8 mouse cellular contexts compared by ENCODE assay signal in the genomic region with DNA sequence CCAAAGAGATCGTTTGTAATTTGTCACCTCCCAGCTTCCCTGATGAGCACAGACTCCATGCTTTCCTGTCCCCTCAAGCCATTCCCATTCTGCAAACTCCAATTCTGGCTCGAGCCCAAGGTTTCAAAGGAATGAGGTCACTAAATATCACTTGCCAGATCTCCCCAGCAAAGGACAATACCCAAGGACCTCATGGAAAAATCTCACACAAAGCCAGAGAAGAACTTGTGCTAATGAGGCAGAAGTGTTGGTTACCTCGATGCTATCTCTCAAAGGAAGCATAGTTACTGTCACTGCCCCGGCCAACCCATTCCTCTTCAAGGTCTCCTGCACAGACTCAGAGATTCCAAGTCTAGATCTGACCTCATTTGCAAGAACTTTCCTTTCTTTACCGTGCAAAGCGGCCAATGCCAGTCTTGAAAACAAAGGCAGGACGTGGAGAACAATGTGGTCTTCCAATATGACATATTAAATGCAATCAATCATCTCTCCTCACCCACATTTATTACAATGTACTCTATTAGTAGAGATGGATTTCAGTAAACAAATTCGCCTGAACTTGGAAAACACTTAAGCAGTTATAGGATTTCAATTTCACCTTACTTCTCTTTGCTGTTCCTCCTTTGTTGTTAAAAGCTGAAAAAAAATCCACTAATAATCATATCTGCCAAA. TPM values are rescaled to one million over a fixed set of nuclear protein-coding genes. Genes with fewer than 3 reads are reported as not detected.
A peak's percentile ranks its signal among the peaks of the same experiment; 100 is the strongest.
DNase-seq lines count a peak whose midpoint lies in the region; ATAC-seq lines count a peak whose summit lies in the region.
"Had no signal": no experiment of that assay in that cellular context is flagged by ENCODE, and none has a peak within 500 bp of the region (broad histone marks: within the 10 kb centered on the region; RNA-seq: fewer than 3 reads in every experiment).

No protein-coding gene starts in this region.

- H3K4me1 ChIP-seq in limb, embryonic 13.5 days: peaks cover 4% of the 10 kb centered on the region
- no peaks in the 10 kb centered on the region for H3K4me1 ChIP-seq in limb, embryonic 10.5 days
- H3K4me1 ChIP-seq in forebrain, embryonic 12.5 days: peaks cover 3% of the 10 kb centered on the region; the same call in 1 of the 2 replicates
- no peaks in the 10 kb centered on the region for H3K4me1 ChIP-seq in kidney, embryonic 16.5 days (ENCODE audit: insufficient read depth, low read length)
- H3K4me1 ChIP-seq: limb, embryonic 15.5 days had no signal

- H3K36me3 ChIP-seq in limb, embryonic 13.5 days: no peaks in the 10 kb centered on the region
- no peaks in the 10 kb centered on the region for H3K36me3 ChIP-seq in limb, embryonic 10.5 days
- H3K36me3 ChIP-seq in forebrain, embryonic 12.5 days (replicated peaks): no peaks in the 10 kb centered on the region
- H3K36me3 ChIP-seq in kidney, embryonic 16.5 days (ENCODE audit: insufficient read depth, low read length): no peaks in the 10 kb centered on the region
- H3K36me3 ChIP-seq: limb, embryonic 15.5 days had no signal

- H3K4me3 ChIP-seq in limb, embryonic 13.5 days: no peak overlapping the region
- no peak overlapping the region for H3K4me3 ChIP-seq in limb, embryonic 10.5 days
- no peak overlapping the region for H3K4me3 ChIP-seq in forebrain, embryonic 12.5 days (replicated peaks)
- no peak overlapping the region for H3K4me3 ChIP-seq in kidney, embryonic 16.5 days (ENCODE audit: low read length)
- H3K4me3 ChIP-seq: limb, embryonic 15.5 days had no signal

- no peak overlapping the region for H3K9ac ChIP-seq in limb, embryonic 13.5 days
- no peak overlapping the region for H3K9ac ChIP-seq in forebrain, embryonic 12.5 days
- H3K9ac ChIP-seq in kidney, embryonic 16.5 days (replicated peaks; ENCODE audit: low read length): no peak overlapping the region
- H3K9ac ChIP-seq: limb, embryonic 15.5 days had no signal

- WGBS in limb, embryonic 13.5 days: 71% methylated on average over 8 of the region's 8 CpGs
- 80% methylated on average over 8 of the region's 8 CpGs for WGBS in limb, embryonic 10.5 days
- 51% methylated on average over 8 of the region's 8 CpGs for WGBS in forebrain, embryonic 12.5 days
- WGBS in kidney, embryonic 16.5 days: 59% methylated on average over 8 of the region's 8 CpGs

- no peaks in the 10 kb centered on the region for H3K9me3 ChIP-seq in limb, embryonic 13.5 days
- no peaks in the 10 kb centered on the region for H3K9me3 ChIP-seq in limb, embryonic 10.5 days (replicated peaks)
- H3K9me3 ChIP-seq in forebrain, embryonic 12.5 days: no peaks in the 10 kb centered on the region
- H3K9me3 ChIP-seq in kidney, embryonic 16.5 days (ENCODE audit: low read length): peaks cover under 1% of the 10 kb centered on the region; the same call in 1 of the 2 replicates
- H3K9me3 ChIP-seq: limb, embryonic 15.5 days had no signal

- ATAC-seq in limb, embryonic 13.5 days (ENCODE audit: low FRiP score, low read depth): no peak
- peak; percentile 63; the same call in 1 of the 2 replicates for ATAC-seq in forebrain, embryonic 12.5 days (ENCODE audit: low FRiP score)
- peak; percentile 51 for ATAC-seq in kidney, embryonic 16.5 days (ENCODE audit: low FRiP score, low TSS enrichment)

- no peak for DNase-seq in limb, embryonic 10.5 days (ENCODE audit: low spot score)
- peak; percentile 97 for DNase-seq in retina, postnatal 1 day
- no peak for DNase-seq in right cerebral cortex, postnatal 4 days
- no peak for DNase-seq in urinary bladder, adult 2 months (ENCODE audit: low spot score)

- H3K4me2 ChIP-seq in limb, embryonic 13.5 days (replicated peaks): no peak overlapping the region
- no peak overlapping the region; the same call in 1 of the 2 replicates for H3K4me2 ChIP-seq in forebrain, embryonic 12.5 days
- H3K4me2 ChIP-seq in kidney, embryonic 16.5 days (replicated peaks; ENCODE audit: low read depth, low read length): no peak overlapping the region
- H3K4me2 ChIP-seq: limb, embryonic 15.5 days had no signal

- H3K27me3 ChIP-seq in limb, embryonic 13.5 days: no peaks in the 10 kb centered on the region
- no peaks in the 10 kb centered on the region for H3K27me3 ChIP-seq in limb, embryonic 10.5 days (ENCODE audit: low read depth, poor library complexity, severe bottlenecking)
- no peaks in the 10 kb centered on the region for H3K27me3 ChIP-seq in forebrain, embryonic 12.5 days
- H3K27me3 ChIP-seq in kidney, embryonic 16.5 days (ENCODE audit: insufficient read depth, low read length): no peaks in the 10 kb centered on the region
- H3K27me3 ChIP-seq: limb, embryonic 15.5 days had no signal

- peak overlapping the region; percentile 12; the same call in 1 of the 2 replicates for H3K27ac ChIP-seq in limb, embryonic 13.5 days
- H3K27ac ChIP-seq in limb, embryonic 10.5 days: no peak overlapping the region
- H3K27ac ChIP-seq in forebrain, embryonic 12.5 days: peak overlapping the region; percentile 50
- no peak overlapping the region for H3K27ac ChIP-seq in kidney, embryonic 16.5 days (ENCODE audit: low read length)
- H3K27ac ChIP-seq: limb, embryonic 15.5 days had no signal

RNA-seq across cellular contexts. Expression of a gene that starts 37.9 kb away (rescaled TPM):
- polyA plus RNA-seq in limb, embryonic 13.5 days (2015; fragmentation: Nextera tagmentation; extraction: Ambion mirVana): 45.5 and 52.4 TPM in 2 replicates
- polyA plus RNA-seq in limb, embryonic 10.5 days (2016; fragmentation: Nextera tagmentation; extraction: Ambion mirVana): 9.5 and 16.7 TPM in 2 replicates
- 113 and 115 TPM in 2 replicates for polyA plus RNA-seq in forebrain, embryonic 12.5 days (2016; fragmentation: Nextera tagmentation; extraction: Ambion mirVana)
- polyA plus RNA-seq in kidney, embryonic 16.5 days (2015; fragmentation: Nextera tagmentation; extraction: Ambion mirVana): 35.5 and 42.5 TPM in 2 replicates
- polyA plus RNA-seq in urinary bladder, adult 2 months (2012; rRNA removed): 110 and 127 TPM in 2 replicates

RNA-seq across cellular contexts. Expression of a gene that starts 58.8 kb away (rescaled TPM):
- polyA plus RNA-seq in limb, embryonic 13.5 days (2015; fragmentation: Nextera tagmentation; extraction: Ambion mirVana): 0.66 and 1.4 TPM in 2 replicates
- polyA plus RNA-seq in limb, embryonic 10.5 days (2016; fragmentation: Nextera tagmentation; extraction: Ambion mirVana): 0.48 and 0.74 TPM in 2 replicates
- polyA plus RNA-seq in forebrain, embryonic 12.5 days (2016; fragmentation: Nextera tagmentation; extraction: Ambion mirVana): 1.1 and 1.6 TPM in 2 replicates
- polyA plus RNA-seq in kidney, embryonic 16.5 days (2015; fragmentation: Nextera tagmentation; extraction: Ambion mirVana): 3.1 and 3.9 TPM in 2 replicates
- 15.7 and 16.2 TPM in 2 replicates for polyA plus RNA-seq in urinary bladder, adult 2 months (2012; rRNA removed)

Comparison
In these comparisons a context has a peak if more than half of its experiments do, and no peak if none do; other contexts are left out.
1. H3K27ac ChIP-seq: peak in limb, embryonic 13.5 days (single experiment) and forebrain, embryonic 12.5 days (single experiment); none in limb, embryonic 10.5 days (single experiment) and kidney, embryonic 16.5 days (single experiment).